Mouse (Mus musculus) ES-Bruce4 (cell line): Measurements from ENCODE around the gene Elf5.

Source experiments
- CTCF ChIP-seq: IDR thresholded peaks from one replicate; pipeline ENCODE4 v1.8.1; 2011; ENCODE audit warnings: low read depth, low read length
- EP300 ChIP-seq: IDR thresholded peaks from 2 replicates; pipeline ENCODE4 v1.6.1; 2011; ENCODE audit warnings: low read depth, low read length; ENCODE audit not compliant: insufficient read depth
- POLR2A ChIP-seq: IDR thresholded peaks from one replicate; pipeline ENCODE4 v1.8.1; 2011; ENCODE audit warnings: low read length; ENCODE audit not compliant: insufficient read depth

DNA sequence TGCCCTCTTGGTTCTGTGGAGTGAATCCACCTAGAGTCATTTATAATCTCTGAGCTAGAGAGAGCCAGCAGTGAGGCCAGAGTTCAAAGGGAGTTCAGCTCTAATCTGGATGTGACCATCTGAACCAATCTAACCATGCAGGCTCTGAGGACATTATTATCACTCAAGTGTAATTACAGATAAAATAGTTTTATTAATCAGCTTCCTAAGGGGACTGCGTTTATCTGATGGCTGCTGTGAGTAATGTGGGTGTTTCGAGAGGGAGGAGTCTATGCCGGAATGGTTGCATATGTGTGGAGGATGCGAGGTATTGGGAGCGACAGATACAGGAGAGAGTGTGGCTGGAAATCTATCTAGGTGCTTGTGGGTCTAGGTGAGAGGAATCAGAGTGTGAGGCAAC is 1.9 kb downstream of the Elf5 start:
- no peak for TF ChIP-seq CTCF
- TF ChIP-seq EP300: no peak
- TF ChIP-seq POLR2A: no peak
